Mouse (Mus musculus) layer of hippocampus, adult 2 months (tissue): ENCODE results near the gene Disc1. TPM values are rescaled to one million over a fixed set of nuclear protein-coding genes. Genes with fewer than 3 reads are reported as not detected.

Experiments used
- DNase-seq, 2 experiments: peaks; one replicate each; pipeline ENCODE4 v3.0.0; 2022; ENCODE audit warnings: low spot score in 2 of 2
- H3K27ac ChIP-seq: fragments of 200-600 bp; 2 replicates; pipeline ENCODE4 v1.8.1; 2022
- H3K4me3 ChIP-seq: fragments of 200-600 bp; 2 replicates; pipeline ENCODE4 v1.8.1; 2022; ENCODE audit warnings: mild to moderate bottlenecking
- CTCF ChIP-seq: fragments of 200-600 bp; conservative IDR thresholded peaks from 2 replicates; pipeline ENCODE4 v1.8.1; 2022; ENCODE audit warnings: antibody characterized with exemption, mild to moderate bottlenecking, moderate library complexity
- total RNA-seq, 2 experiments: library from RNA; stranded (reverse); gene quantifications; 2 replicates each; pipeline ENCODE4 v1.2.3; 2021

Gene Disc1
- total RNA-seq, 2 experiments from 2014 or later = 5.6 to 6.1 TPM

DNA sequence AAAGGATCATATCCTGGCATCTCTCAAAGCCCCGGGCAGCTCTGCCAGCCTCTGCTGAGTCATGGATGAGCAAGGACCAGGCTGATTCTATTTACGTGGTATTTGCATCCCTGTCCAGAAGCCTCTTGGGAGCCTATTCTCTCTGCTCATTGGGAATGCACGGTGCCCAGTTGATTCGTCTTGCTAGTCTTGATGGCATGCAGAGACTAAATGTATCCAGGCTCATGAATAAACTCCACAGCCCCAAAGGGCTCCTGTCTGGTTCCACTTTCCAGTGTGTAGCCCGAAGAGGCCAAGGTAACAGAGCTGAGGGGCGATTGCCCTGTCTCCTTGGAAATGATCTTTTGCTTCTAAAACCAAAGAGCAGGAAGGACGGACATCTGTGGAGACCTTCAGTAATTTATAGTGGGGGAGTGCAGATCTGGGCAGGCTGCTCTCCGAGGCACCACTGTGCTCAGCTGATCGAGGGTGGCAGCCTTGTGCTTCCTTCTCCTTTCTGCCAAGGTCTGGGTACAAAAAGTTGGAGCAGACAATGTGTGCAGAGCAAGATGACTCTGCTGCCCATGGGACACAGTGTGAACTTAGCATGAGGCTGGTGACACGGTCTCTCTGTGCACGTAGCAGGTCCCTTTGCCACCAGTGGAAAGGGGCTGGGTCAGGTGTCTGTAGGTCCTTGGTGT, 201.2 kb downstream of the Disc1 start:
- TF ChIP-seq CTCF = no peak
- peak overlapping the region; percentile 55 for H3K4me3 ChIP-seq
- H3K27ac ChIP-seq = peak overlapping the region; percentile 96
- peak; percentile 40 to 66 for DNase-seq

- H3K4me3 ChIP-seq = no peak overlapping the region
- H3K27ac ChIP-seq = no peak overlapping the region
- no peak for DNase-seq
- no peak for TF ChIP-seq CTCF
Observed at GRCm38 (mm10) chr8:125257660-125258059, 203.7 kb downstream of the Disc1 start.

DNA sequence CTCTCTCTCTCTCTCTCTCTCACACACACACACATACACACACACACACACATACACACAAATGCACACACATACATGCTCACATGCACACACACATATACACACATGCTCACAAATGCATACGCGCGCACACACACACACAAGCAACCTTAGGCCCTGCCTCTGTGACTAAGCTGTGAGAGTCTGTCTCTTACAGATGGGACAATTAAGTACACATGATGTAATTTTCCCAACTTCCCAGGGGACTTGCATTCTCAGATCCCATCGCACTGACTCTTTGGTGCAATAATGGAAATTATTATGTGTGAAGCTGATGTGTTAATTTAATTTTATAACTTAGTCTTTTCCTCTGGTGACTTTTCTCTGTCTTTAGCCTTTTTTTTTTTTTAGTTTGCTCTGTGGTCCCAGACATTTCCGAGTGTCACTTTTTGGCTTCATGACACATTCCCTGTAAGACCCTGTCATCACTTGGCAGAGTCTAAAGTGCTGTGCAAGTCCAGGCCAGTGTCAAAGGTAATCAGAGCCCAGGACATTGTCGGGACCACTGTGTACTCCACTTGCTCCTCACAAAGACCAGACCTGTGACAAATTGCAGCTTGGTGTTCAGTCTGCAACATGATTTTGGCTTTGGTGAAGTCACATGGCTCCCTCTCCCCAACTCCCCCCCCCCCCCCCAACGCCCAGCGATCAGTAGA, 205.0 kb downstream of the Disc1 start:
- H3K27ac ChIP-seq = no peak overlapping the region
- no peak for DNase-seq
- no peak overlapping the region for H3K4me3 ChIP-seq
- no peak for TF ChIP-seq CTCF

DNA sequence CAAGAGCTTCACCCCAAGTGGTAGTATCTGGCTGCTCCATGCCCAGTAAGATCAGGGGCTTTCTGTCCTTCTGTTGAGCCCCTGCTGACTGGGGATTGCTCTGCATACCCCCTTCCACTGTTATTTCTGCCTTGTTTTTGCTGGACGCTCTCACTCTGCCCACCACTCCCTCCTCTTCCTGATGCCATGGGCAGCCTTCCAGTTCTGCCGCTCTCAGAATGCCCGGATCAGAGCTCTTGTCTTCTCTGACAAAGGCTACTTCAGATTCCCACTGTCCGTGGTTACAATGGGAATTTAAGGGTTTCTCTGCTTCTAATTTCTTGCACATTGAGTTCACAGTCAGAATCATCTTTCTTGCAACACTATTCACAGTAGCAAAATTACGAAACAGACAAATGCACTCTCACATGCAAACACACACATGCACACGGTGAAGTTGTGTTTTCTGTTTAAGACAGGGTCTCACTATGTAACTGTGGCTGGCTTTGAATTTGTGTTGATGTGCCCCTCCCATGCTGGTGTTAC, 214.2 kb downstream of the Disc1 start:
- no peak overlapping the region for H3K27ac ChIP-seq
- no peak overlapping the region for H3K4me3 ChIP-seq
- no peak for DNase-seq
- TF ChIP-seq CTCF = no peak

GRCm38 (mm10) chr8:125270292-125270691, 216.3 kb downstream of the Disc1 start:
- Histone ChIP-seq H3K27ac (no peak overlapping the region), H3K4me3 (no peak overlapping the region)
- DNase-seq = no peak
- no peak for TF ChIP-seq CTCF

- Histone ChIP-seq H3K4me3 (no peak overlapping the region), H3K27ac (no peak overlapping the region)
- no peak for DNase-seq
- TF ChIP-seq CTCF = no peak
Observed at GRCm38 (mm10) chr8:125271357-125271756, 217.4 kb downstream of the Disc1 start.

GRCm38 (mm10) chr8:125272089-125272866, 218.3 kb downstream of the Disc1 start:
- no peak for DNase-seq
- no peak for TF ChIP-seq CTCF
- Histone ChIP-seq H3K27ac (no peak overlapping the region), H3K4me3 (no peak overlapping the region)

DNA sequence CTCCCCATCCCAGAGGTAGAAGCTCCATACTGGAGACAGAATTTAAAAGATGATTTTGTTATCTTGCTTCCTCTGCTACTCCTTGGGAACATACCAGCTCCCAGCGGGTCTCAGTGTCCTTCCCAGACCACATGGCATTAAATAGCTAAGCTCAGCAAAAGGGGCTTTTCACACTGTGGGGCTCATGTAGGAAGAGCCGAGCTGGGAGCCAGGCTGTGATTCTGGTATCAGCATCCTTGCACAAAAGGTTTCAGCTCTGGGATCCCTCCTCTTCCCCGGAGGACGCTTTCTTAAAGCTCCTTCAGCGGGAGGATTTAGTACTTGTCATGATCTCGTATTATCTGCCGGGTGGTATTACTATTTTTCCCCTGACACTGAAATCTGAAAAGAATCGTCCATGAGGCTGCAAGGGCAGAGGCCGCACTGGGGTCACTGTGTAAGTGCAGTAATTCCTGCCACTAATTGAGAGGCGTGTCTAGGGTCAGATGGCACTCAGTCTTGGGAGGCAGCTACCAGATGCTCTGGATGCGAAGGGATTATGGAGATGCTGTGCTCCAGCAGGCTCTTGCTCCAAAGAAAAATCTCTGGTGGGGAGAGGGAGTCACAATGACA, 223.2 kb downstream of the Disc1 start:
- no peak overlapping the region for H3K4me3 ChIP-seq
- DNase-seq = no peak
- no peak for TF ChIP-seq CTCF
- no peak overlapping the region for H3K27ac ChIP-seq

DNA sequence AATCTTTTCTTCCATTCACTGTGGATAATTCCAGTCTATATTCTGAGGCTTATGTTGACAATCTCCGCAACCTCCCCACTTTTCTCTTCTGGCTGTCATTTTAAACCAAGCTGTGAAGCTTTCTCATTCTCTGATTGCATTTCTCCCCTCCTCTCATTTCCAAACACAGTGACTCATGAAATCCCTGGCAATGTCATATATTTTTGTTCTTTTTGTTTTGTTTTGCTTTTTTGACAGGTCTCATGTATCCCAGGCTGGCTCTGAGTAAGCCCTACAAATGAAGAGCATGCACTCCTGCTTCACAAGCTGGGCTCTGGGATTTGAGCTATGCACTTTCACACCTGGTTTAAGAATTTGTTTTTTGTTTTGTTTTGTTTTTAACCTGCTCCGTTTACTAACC, 225.2 kb downstream of the Disc1 start:
- no peak overlapping the region for H3K4me3 ChIP-seq
- no peak for DNase-seq
- peak overlapping the region; percentile 53 for H3K27ac ChIP-seq
- no peak for TF ChIP-seq CTCF

DNA sequence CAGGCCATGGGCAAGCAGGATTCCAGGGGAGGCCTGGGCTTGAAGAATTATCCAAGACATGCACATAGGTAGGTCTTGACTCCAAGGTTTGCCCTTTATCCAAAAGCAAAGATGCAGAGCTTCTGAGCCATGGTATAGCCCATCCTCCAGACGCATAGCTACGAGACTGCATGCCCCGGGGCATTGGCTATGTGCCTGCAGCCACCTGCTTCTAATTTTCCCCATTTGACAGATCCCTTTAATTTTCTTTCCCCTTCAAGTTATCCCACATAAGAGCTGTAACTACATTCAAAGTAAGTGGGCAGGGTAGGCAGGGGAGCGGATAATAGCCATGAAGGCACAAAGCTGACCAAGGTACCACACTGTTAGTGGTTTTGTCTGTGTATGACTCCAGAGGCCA, 225.9 kb downstream of the Disc1 start:
- DNase-seq = no peak
- Histone ChIP-seq H3K4me3 (no peak overlapping the region), H3K27ac (peak overlapping the region; percentile 53)
- no peak for TF ChIP-seq CTCF

GRCm38 (mm10) chr8:125282531-125282930, 228.5 kb downstream of the Disc1 start:
- DNase-seq = no peak
- H3K27ac ChIP-seq = no peak overlapping the region
- no peak for TF ChIP-seq CTCF
- H3K4me3 ChIP-seq = no peak overlapping the region

DNA sequence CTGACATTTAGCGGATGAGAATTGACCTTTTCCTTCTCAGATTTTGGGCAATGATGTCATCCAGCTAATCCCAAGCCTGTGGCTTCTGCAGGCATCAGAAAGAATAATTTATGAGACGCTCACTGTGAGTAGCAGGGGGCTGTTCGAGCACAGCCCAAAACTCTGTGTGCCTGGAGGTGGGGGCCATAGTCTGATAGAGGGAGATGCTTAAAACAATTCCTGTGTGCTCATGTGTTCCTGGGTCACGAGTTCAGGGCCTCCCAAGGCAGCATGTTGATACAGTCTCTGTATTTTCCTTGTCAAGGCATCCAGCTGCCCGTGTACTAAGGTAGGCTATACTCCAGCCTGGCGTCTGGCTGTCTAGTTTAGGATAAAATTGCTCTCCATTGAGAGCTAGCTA, 229.5 kb downstream of the Disc1 start:
- TF ChIP-seq CTCF = no peak
- no peak for DNase-seq

DNA sequence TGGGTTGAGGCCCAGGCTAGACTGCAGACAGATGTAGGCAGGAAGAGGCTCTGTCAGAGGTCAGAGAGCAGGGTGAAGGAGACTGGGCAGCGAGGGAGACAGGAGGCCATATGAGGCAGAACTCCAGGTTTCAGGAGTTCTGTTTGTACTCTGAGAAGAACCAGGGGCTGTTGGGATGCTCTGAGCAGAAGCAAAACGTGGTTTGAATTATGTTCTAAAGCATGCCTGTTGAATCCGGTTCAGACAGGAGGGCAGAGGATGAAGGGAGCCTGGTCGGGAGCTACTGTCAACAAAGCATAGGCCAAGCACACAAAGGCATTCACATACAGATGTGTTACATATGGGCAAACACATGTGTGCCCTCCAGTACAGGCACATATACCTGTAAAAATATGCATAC, 230.9 kb downstream of the Disc1 start:
- Histone ChIP-seq H3K4me3 (no peak overlapping the region), H3K27ac (no peak overlapping the region)
- TF ChIP-seq CTCF = no peak
- DNase-seq = no peak

More for the DNA sequence above, 229.5 kb downstream of the Disc1 start:
- no peak overlapping the region for H3K27ac ChIP-seq
- H3K4me3 ChIP-seq = no peak overlapping the region
